Mouse (Mus musculus): ENCODE results near the gene Nras. TPM values are rescaled to one million over a fixed set of nuclear protein-coding genes. Genes with fewer than 3 reads are reported as not detected.

Nras gene
- polyA plus RNA-seq, 1 experiment from 2014 or later: 45.1 TPM

DNA sequence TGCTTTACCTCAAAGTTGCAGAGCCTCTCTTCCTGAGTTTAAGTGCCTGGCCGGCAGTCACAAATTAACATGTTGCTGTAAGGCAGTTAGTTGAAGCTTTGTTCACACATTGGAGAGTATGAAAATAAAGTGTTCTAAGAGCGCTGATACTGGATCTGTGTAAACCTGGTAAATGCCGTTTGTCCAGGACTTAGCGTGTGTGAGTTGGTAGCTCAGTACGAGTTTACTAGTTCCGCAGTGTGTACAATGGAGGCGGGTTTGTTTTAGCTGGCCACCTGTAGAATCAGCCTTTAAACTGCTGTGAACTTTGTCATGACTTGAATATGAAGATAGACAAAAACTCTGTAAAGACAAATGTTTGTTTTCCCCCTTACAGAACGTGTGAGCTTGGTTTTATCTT lies 8.8 kb downstream of the Nras start:
- 85% methylated on average over 8 of the region's 8 CpGs for WGBS (ENCODE audit: insufficient replicate concordance)
- Histone ChIP-seq H3K27me3 (no peaks in the 10 kb centered on the region), H3K36me3 (peaks cover 68% of the 10 kb centered on the region), H3K9me3 (replicated peaks) (no peaks in the 10 kb centered on the region), H3K4me3 (replicated peaks) (no peak overlapping the region), H3K4me1 (replicated peaks) (no peaks in the 10 kb centered on the region), H3K4me2 (no peak overlapping the region), H3K27ac (no peak overlapping the region), H3K9ac (no peak overlapping the region)
- ATAC-seq (ENCODE audit: low read depth) (no peak), DNase-seq (no peak)

DNA sequence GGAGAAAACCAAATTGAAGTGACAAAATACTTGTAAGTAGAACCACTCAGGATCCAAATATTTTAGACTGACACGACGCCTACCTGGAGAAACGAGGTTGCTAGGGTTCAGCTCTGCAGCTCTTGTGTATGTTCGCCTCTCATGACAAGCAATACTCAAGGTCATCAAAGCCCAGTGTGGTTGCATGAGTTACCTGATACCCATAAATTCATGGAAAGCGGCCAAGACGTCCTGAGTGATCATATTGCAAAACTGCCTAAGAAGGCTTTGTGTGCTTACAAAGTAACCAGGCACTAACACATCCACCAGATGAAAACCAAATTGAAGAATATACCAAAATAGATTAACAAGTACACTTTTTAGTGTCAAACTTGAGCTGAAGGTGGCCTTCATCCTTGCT lies 10.9 kb downstream of the Nras start:
- no peaks in the 10 kb centered on the region for H3K27me3 ChIP-seq
- ATAC-seq (ENCODE audit: low read depth) (no peak), DNase-seq (no peak)
- H3K36me3 ChIP-seq: peaks cover 47% of the 10 kb centered on the region
- no peaks in the 10 kb centered on the region for H3K4me1 ChIP-seq (replicated peaks)
- H3K9me3 ChIP-seq (replicated peaks): no peaks in the 10 kb centered on the region
- no peak overlapping the region for H3K4me3 ChIP-seq (replicated peaks)
- H3K9ac ChIP-seq: no peak overlapping the region
- no peak overlapping the region for H3K27ac ChIP-seq
- H3K4me2 ChIP-seq: no peak overlapping the region
- WGBS (ENCODE audit: insufficient replicate concordance): 81% methylated on average over 6 of the region's 6 CpGs

DNA sequence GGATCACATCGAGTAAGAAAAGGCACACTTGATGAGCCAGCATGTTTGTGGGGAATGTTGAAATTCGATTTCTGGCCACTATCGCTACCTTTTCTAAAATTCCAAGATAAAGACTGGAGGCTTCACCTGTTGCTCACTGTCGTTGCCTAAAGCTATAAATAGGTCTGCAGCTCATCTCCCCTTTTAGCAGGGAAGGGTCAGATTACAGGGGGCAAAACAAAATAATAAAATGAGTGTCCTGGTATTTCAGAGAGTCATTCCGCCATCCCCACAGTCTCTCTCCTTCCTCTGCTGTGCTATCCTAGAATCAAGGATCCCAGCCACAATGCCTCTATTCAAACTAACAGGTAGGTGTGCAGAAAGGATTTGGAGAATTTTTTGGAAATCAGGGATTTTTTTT lies 15.7 kb downstream of the Nras start, which contains the start of gene Ampd1:
Gene Ampd1, plus strand, starts transcription at position 244 of the 400 bp plus-strand sequence.
- Histone ChIP-seq H3K4me1 (replicated peaks) (no peaks in the 10 kb centered on the region), H3K27me3 (no peaks in the 10 kb centered on the region), H3K9me3 (replicated peaks) (no peaks in the 10 kb centered on the region), H3K4me2 (no peak within 1 kb of the TSS), H3K4me3 (replicated peaks) (no peak within 1 kb of the TSS), H3K36me3 (peaks cover 4% of the 10 kb centered on the region; the same call in 1 of the 2 replicates), H3K27ac (no peak within 1 kb of the TSS), H3K9ac (no peak within 1 kb of the TSS)
- no peak for DNase-seq
- 62% methylated on average over 5 of the region's 5 CpGs for WGBS (ENCODE audit: insufficient replicate concordance)
- ATAC-seq (ENCODE audit: low read depth): no peak

DNA sequence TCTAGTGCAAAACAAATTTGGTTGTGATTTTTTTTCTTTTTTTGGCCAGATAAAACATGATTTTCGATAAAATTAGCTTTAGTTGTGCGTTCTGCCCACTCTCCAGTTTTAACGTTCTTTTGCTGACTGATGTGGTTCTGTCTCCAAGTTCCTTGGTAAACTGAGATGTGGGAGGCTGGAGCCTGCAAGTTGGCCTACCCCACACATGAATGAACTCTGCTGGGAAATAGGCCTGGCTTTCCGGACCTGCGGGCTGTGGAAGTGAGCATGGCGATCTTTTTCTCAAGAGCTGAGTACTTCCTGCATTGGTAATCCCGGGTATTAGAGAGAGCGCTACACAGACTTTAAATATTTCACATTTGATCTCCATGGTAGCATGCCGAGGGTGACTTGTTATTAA lies 17.8 kb downstream of the Nras start:
- H3K27ac ChIP-seq: no peak overlapping the region
- no peaks in the 10 kb centered on the region for H3K36me3 ChIP-seq
- no peak overlapping the region for H3K9ac ChIP-seq
- H3K4me3 ChIP-seq (replicated peaks): no peak overlapping the region
- no peaks in the 10 kb centered on the region for H3K9me3 ChIP-seq (replicated peaks)
- H3K4me2 ChIP-seq: no peak overlapping the region
- DNase-seq: no peak
- no peaks in the 10 kb centered on the region for H3K4me1 ChIP-seq (replicated peaks)
- ATAC-seq (ENCODE audit: low read depth): no peak
- WGBS (ENCODE audit: insufficient replicate concordance): 77% methylated on average over 9 of the region's 9 CpGs
- no peaks in the 10 kb centered on the region for H3K27me3 ChIP-seq

DNA sequence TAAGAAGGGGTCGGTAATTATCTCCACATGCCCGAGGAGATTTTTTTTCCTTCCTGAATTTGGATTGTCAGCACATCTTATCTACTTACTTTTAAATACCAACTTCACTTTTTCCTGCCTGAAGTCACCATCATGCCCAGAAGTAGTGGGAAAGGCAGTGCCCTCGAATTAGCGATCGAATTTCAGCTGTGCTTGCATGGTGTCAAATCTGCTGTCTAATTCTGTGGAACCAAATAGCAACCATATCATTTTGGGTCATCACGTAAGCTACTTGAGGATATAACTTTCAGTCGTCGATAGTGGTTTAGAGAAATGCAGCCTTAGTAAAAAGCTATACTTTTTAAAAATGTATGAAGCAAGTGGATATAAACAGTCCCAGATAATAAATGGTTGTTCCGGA lies 18.4 kb downstream of the Nras start:
- Histone ChIP-seq H3K4me3 (replicated peaks) (no peak overlapping the region), H3K27me3 (no peaks in the 10 kb centered on the region), H3K36me3 (no peaks in the 10 kb centered on the region), H3K4me2 (no peak overlapping the region), H3K9me3 (replicated peaks) (no peaks in the 10 kb centered on the region), H3K4me1 (replicated peaks) (no peaks in the 10 kb centered on the region), H3K27ac (no peak overlapping the region), H3K9ac (no peak overlapping the region)
- ATAC-seq (ENCODE audit: low read depth): no peak
- DNase-seq: no peak
- WGBS (ENCODE audit: insufficient replicate concordance): 70% methylated on average over 9 of the region's 9 CpGs

DNA sequence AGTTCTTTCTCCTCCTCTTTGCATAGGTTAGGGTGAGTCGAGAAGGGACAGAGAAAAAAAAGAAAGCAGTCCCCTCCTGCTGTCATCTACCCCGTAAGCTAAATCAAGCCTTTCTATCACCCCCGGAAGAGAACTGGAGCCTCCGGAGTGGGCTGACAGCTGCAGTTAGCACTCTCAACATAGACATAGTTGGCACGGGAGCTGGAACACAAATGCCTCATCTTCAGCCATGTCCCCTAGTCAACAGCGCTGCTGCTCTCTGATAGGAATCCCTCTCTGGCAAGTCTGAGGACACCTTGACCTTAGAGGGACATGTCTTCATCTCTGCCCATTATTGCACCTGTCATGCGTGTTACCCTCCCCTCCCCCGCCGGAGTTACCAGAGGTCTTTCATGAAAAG lies 21.2 kb downstream of the Nras start:
- no peaks in the 10 kb centered on the region for H3K4me1 ChIP-seq (replicated peaks)
- H3K36me3 ChIP-seq: no peaks in the 10 kb centered on the region
- no peak overlapping the region for H3K4me2 ChIP-seq
- DNase-seq (no peak), ATAC-seq (ENCODE audit: low read depth) (no peak)
- no peaks in the 10 kb centered on the region for H3K27me3 ChIP-seq
- no peaks in the 10 kb centered on the region for H3K9me3 ChIP-seq (replicated peaks)
- no peak overlapping the region for H3K27ac ChIP-seq
- no peak overlapping the region for H3K9ac ChIP-seq
- no peak overlapping the region for H3K4me3 ChIP-seq (replicated peaks)
- 72% methylated on average over 9 of the region's 9 CpGs for WGBS (ENCODE audit: insufficient replicate concordance)

DNA sequence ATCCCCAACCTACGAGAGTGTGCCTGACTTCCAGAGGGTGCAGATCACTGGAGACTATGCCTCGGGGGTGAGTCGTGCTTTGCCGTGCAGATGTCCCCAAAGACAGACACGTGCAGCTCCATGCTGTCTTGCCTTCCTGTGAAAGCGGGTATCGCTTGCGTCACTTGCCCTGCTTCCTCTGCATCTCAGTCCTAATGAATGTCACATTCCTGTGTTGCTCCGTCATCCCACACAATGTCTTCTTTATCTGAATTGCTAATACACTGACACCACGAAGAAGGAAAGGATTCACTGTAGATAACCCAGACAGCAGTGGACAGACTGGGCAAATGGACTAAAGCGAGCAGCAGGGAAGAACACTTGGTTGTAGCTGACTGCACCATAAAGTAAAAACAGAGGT lies 23.0 kb downstream of the Nras start:
- H3K4me1 ChIP-seq (replicated peaks): no peaks in the 10 kb centered on the region
- DNase-seq: no peak
- no peak overlapping the region for H3K4me2 ChIP-seq
- H3K36me3 ChIP-seq: no peaks in the 10 kb centered on the region
- no peak for ATAC-seq (ENCODE audit: low read depth)
- H3K27me3 ChIP-seq: no peaks in the 10 kb centered on the region
- H3K27ac ChIP-seq: no peak overlapping the region
- H3K4me3 ChIP-seq (replicated peaks): no peak overlapping the region
- no peak overlapping the region for H3K9ac ChIP-seq
- no peaks in the 10 kb centered on the region for H3K9me3 ChIP-seq (replicated peaks)
- 63% methylated on average over 11 of the region's 11 CpGs for WGBS (ENCODE audit: insufficient replicate concordance)

DNA sequence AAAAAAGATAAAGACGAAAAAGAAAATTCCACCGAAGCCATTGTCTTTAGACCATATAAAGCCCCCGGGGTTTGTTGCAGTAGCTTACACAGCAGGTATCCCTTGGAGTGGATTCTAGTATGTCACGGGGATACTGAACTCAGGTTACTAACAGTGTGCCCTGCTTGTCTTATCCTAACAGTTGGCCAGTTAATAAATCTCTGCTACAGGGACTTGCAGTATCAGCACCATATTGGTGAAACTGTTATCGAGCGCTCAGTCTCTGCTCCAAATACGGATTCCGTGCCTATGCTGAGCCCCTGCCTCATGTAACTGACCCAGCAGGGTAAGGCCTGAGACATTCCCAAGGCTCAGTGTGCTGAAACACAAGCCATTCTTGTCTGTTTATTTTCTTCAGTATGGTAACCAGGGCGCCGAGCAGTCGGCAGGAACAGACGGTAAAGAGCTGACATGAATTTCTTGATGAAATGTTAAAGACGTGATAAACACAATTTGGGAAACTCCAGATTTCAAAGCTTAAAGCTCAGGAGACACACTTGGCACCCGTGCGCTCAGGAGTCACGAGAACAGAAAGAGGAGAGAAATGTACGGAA lies 23.9 kb downstream of the Nras start:
- ATAC-seq (ENCODE audit: low read depth): no peak
- no peak for DNase-seq
- no peaks in the 10 kb centered on the region for H3K36me3 ChIP-seq
- no peak overlapping the region for H3K4me2 ChIP-seq
- 82% methylated on average over 17 of the region's 17 CpGs for WGBS (ENCODE audit: insufficient replicate concordance)
- H3K27ac ChIP-seq: no peak overlapping the region
- no peak overlapping the region for H3K4me3 ChIP-seq (replicated peaks)
- H3K4me1 ChIP-seq (replicated peaks): no peaks in the 10 kb centered on the region
- H3K27me3 ChIP-seq: no peaks in the 10 kb centered on the region
- H3K9ac ChIP-seq: no peak overlapping the region
- no peaks in the 10 kb centered on the region for H3K9me3 ChIP-seq (replicated peaks)

DNA sequence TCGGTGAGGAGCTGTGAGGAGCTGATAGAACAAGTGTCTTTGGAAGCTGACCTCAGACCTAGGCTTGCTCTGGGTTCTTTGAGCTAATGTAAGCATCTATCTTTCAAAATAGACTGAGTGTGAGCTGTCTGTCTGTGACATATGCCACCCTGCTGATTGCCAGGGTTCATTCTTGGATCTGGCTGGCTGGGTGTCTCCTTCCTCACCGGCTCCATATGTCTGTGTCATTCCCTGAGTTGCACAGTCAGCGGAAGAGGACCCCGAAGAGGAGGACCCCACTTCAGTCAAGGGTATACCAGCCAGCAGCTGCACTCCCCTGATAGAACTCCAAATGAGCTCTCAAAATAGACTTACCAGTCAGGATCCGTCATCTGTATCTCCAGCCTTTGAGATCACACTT lies 24.7 kb downstream of the Nras start:
- Histone ChIP-seq H3K4me3 (replicated peaks) (no peak overlapping the region), H3K27ac (peak overlapping the region; percentile 6; the same call in 1 of the 2 replicates), H3K36me3 (no peaks in the 10 kb centered on the region), H3K9me3 (replicated peaks) (no peaks in the 10 kb centered on the region), H3K4me1 (replicated peaks) (no peaks in the 10 kb centered on the region), H3K27me3 (no peaks in the 10 kb centered on the region), H3K4me2 (no peak overlapping the region), H3K9ac (no peak overlapping the region)
- DNase-seq (no peak), ATAC-seq (ENCODE audit: low read depth) (no peak)
- 70% methylated on average over 5 of the region's 5 CpGs for WGBS (ENCODE audit: insufficient replicate concordance)

DNA sequence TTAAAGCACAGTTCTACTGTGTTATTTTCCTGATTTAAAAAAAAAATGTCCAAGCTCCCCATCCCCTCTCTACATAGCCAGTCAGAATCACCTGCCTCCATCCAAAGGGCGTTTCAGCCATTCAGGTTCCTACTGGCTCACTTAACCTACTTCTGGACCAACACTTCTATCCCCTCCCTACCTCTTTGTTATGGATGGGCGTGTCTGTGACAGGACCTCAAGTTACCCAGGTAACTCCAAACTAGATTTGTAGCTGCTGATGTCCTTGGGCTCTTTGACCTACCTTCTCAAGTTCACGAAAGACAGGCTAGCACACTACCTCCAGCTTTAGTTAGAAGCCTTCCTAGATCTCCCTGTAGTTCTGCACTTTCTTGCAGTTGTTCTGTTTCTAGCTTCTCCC lies 27.9 kb downstream of the Nras start:
- no peak overlapping the region for H3K4me2 ChIP-seq
- H3K4me3 ChIP-seq (replicated peaks): no peak overlapping the region
- H3K9me3 ChIP-seq (replicated peaks): no peaks in the 10 kb centered on the region
- 55% methylated on average over 3 of the region's 3 CpGs for WGBS (ENCODE audit: insufficient replicate concordance)
- no peak overlapping the region for H3K9ac ChIP-seq
- H3K27me3 ChIP-seq: no peaks in the 10 kb centered on the region
- no peak for DNase-seq
- ATAC-seq (ENCODE audit: low read depth): no peak
- no peak overlapping the region for H3K27ac ChIP-seq
- no peaks in the 10 kb centered on the region for H3K36me3 ChIP-seq
- no peaks in the 10 kb centered on the region for H3K4me1 ChIP-seq (replicated peaks)

DNA sequence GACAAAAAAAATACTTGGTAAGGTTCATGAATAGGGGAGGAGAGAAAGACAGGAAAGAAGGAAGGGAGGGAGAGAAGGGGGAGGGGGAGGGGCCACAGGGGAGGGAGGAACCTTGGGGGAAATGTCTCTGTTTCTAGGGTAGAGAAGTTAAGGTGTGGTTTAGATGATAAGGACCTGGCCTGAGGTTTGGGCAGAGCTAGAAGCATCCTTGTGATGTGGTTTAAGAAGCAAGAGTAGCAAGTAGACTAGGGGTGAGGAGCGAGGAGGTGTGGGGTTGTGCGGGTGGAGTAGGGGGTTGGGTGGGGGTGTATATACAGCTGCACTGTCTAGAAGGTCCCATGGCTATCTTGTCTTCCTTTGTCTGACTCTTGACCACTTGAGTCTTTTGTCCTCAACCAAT lies 33.7 kb downstream of the Nras start:
- Histone ChIP-seq H3K9ac (no peak overlapping the region), H3K4me2 (no peak overlapping the region), H3K9me3 (replicated peaks) (no peaks in the 10 kb centered on the region), H3K27ac (no peak overlapping the region), H3K4me3 (replicated peaks) (no peak overlapping the region), H3K4me1 (replicated peaks) (no peaks in the 10 kb centered on the region; the same call in 1 of the 2 replicates), H3K27me3 (peaks cover 6% of the 10 kb centered on the region; the same call in 1 of the 2 replicates), H3K36me3 (no peaks in the 10 kb centered on the region)
- ATAC-seq (ENCODE audit: low read depth) (0 out of 2 replicates have a peak, but pooled peaks have one; percentile 36), DNase-seq (no peak)
- WGBS (ENCODE audit: insufficient replicate concordance): 75% methylated on average over 2 of the region's 2 CpGs

- no peaks in the 10 kb centered on the region for H3K9me3 ChIP-seq (replicated peaks)
- H3K36me3 ChIP-seq: no peaks in the 10 kb centered on the region
- no peak overlapping the region for H3K4me2 ChIP-seq
- peaks cover 19% of the 10 kb centered on the region for H3K4me1 ChIP-seq (replicated peaks)
- ATAC-seq (ENCODE audit: low read depth) (no peak), DNase-seq (no peak)
- no peak overlapping the region for H3K4me3 ChIP-seq (replicated peaks)
- H3K9ac ChIP-seq: no peak overlapping the region
- peaks cover 2% of the 10 kb centered on the region; the same call in 1 of the 2 replicates for H3K27me3 ChIP-seq
- WGBS (ENCODE audit: insufficient replicate concordance): 74% methylated on average over 23 of the region's 23 CpGs
- no peak overlapping the region for H3K27ac ChIP-seq
Observed at GRCm38 (mm10) chr3:103098662-103099061, 40.6 kb downstream of the Nras start.
